Mouse (Mus musculus): ENCODE measurements around the gene Mical2.
A peak's percentile ranks its signal among the peaks of the same experiment; 100 is the strongest.

The Mical2 gene

GRCm38 (mm10) chr7:112275883-112276282, 50.2 kb downstream of the Mical2 start:
- DNase-seq (ENCODE audit: low read depth, low spot score): no peak

- DNase-seq (ENCODE audit: low read depth, low spot score): no peak
These were observed 51.2 kb downstream of the Mical2 start for GRCm38 (mm10) chr7:112276823-112277222.

DNA sequence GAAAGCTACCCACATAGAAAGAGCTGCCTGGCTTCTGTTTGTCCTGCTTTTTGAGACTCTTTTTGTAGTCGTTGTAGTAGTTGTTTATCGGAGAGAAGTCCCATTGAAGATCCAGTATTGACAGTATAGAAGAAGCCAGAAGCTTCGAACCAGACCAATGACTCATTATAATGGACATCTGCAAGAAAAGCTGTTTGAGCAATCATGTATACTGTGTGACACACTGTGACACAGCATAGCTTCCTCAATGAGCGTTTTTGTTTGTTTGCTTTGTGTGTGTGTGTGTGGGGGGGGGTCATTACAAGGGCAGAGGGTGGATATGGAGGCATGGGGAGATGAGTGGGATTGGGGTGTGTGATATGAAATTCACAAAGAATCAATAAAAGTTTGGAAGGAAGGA, 53.0 kb downstream of the Mical2 start:
- no peak for DNase-seq (ENCODE audit: low read depth, low spot score)

DNA sequence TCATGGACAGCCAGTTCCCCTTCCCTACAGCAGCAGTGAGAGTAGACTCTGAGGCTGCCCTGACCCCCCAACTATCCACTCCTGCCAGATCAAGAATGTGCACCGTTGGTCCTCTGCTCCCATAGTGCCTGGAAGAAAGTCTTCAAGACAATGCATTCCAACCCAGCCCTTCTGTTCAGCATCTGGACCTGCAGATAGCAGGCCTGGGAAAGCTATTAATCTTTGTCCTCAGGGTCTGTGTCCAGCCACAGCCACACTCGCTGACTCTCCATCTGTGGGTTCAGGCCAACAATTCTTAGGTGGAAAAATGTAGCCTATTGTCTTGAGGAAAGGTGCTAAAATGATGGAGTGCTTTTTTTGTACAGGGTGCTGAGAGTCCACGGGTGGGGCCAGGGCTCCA, 54.8 kb downstream of the Mical2 start:
- DNase-seq (ENCODE audit: low read depth, low spot score): no peak

DNA sequence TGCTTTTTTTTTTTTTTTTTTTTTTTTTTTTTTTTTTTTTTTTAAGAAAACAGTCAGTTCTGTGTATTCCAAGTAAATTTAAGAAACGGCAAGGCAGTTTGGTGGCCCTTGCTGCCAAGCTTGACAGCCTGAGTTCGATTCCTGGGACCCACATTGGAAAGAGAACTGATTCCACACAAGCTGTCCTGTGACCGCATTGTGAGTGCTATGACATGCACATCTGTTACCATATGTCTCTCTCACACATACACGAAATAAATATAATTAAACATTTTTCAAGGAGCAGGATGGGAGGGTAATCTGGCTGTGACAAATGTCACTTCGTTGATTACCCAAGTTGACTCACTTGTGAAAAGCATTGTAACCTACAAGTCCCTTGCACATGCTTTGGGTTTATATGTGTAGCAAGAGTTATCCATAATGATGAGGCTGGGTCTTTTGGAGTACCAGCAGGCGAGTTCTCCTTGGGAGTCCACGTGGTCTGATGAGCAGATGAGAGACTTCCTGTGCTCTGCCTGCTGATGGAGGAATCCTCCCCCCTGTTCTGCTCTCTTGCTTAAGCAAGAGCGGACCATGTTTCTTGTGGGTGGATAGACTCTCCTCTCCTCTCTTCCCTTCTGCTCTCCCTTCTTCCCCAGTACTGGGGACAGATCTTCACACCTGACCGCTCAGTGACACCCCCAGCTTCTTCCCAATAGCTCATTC, 58.1 kb downstream of the Mical2 start:
- DNase-seq (ENCODE audit: low read depth, low spot score): no peak

GRCm38 (mm10) chr7:112285573-112285972, 59.9 kb downstream of the Mical2 start:
- no peak for DNase-seq (ENCODE audit: low read depth, low spot score)

DNA sequence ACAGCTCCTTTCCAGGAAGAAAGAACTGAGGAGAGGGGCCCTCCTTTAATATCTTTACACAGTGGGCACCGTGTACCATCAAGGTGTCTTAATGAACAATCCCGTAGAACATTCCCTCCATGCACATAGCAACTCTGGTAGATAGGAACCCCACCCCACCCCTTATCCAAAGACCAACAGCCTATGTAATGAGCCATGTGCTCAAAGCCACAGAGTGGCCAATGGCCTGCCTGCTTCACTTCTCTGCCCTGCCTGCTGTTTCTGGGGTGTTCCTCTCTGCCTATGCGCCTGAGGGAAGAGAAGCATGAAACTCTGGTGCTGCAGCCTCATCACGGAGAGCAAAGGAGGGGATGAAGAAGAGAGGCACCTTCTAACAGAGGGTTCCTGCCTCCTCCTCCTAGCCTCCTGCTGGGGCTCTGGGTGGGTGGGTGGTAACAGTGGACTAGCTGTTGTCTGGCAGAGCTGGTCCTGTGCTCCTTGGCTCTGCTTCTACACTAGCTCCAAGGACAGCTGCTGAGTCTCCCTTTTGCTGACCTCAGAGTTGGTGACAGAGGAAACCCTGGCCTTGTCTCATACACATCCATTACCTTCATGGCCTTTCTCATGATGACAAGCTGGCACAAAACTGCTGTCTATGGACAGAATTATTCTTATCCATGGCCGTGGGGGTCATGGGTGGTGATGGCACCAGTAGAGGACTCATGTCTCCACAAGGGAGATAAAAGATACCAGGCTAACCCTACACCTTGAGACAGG, 62.9 kb downstream of the Mical2 start:
- DNase-seq (ENCODE audit: low read depth, low spot score): no peak

DNA sequence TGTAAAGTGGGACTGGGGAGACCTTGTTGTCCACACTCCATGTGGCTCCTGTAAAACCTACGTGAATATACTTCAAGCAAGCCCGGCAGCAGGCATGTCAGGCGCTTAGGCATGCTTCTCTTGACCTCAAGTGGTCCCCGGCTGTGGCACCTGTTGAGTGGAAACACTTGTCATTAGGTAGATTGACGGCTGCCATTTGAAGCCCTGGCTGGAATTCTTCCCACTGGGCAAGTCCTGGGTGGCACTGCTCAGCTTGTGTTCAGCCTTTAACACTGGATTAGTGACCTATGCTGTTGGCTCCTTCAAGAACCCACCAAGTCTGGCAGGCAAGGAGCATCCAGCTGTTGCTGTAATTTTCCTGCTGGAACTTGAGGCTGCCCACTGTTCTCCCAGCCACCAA, 63.9 kb downstream of the Mical2 start:
- no peak for DNase-seq (ENCODE audit: low read depth, low spot score)

GRCm38 (mm10) chr7:112289990-112290389, 64.3 kb downstream of the Mical2 start:
- no peak for DNase-seq (ENCODE audit: low read depth, low spot score)

DNA sequence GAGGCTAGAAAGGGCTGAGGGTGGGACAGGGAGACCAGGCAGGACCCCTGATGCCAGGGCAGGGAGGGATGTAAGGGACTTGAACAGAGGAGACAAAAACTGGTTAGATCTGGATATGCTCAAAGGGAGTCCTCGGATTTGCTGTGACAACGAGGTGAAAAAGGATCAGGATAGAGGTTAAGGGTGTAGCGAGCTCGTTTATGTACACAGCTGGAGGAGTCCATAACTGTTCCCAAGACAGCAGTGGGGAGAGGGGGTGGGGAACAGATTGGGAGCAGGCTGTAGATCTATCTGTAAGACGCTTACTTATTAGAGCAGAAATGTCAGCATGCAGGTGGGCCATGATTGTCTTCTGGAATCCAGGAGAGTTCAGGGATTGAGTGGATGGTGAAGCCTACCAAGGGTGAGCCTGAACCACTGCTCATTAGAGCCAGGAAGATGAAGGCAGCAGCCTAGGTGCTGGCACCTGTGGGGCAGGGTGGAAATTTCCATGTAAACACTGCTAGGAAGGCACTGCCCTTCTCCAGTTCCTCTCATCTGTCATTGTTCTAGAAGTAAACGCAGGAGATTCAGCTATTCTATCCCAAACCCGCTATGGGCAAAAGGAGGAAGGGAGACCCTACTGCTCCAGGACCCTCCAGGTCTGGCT, 67.9 kb downstream of the Mical2 start:
- no peak for DNase-seq (ENCODE audit: low read depth, low spot score)

GRCm38 (mm10) chr7:112295426-112296221, 70.0 kb downstream of the Mical2 start:
- DNase-seq (ENCODE audit: low read depth, low spot score): no peak

GRCm38 (mm10) chr7:112298032-112298431, 72.4 kb downstream of the Mical2 start:
- DNase-seq (ENCODE audit: low read depth, low spot score): no peak

- DNase-seq (ENCODE audit: low read depth, low spot score): no peak
These were observed 73.3 kb downstream of the Mical2 start for GRCm38 (mm10) chr7:112298871-112299422.

DNA sequence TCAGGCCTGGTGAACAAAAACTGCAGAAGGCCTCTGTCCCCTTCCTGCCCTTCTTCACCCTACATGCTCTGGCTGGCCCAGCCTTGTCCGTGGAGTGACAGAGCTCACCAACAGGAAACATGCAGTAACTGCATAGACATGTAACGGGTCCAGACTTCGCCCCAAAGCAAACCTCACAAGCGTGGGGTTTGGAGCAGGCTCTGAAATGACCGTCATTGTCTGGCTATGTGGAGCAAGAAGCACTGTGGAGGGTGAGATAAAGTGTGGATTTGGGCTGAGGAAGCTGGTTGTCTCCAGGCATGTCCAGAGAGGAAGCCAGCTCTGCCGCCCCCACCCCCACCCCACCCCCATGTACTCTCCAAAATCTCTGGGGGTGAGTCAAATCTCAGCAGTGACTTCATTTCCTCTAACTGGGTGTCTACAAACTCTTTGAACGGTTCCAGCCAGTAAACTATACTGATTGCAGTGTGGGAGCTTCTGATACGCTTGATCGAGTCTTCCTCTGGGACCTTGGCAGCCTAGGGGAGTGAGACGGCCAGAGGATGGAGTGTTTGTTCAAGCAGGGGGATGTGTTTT, 74.0 kb downstream of the Mical2 start:
- no peak for DNase-seq (ENCODE audit: low read depth, low spot score)

DNA sequence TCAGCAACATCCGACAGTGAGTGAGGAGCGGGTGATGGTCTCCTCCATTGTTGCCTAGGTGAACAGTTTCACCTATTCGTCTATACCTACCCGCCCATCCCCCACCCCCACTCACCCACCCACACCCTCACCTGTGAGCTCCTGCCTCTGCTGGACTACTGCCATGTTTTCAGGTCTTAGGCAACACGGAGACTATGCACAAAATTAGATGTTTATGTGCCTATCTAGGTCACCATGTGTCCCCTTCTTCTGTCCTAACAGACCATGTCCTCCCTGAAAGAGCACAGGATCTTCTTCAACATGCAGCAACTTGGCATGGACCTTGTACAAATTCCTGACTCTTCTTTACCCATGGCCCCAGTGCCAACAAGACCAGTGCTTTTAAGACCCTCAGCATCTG, 74.5 kb downstream of the Mical2 start:
- no peak for DNase-seq (ENCODE audit: low read depth, low spot score)

DNA sequence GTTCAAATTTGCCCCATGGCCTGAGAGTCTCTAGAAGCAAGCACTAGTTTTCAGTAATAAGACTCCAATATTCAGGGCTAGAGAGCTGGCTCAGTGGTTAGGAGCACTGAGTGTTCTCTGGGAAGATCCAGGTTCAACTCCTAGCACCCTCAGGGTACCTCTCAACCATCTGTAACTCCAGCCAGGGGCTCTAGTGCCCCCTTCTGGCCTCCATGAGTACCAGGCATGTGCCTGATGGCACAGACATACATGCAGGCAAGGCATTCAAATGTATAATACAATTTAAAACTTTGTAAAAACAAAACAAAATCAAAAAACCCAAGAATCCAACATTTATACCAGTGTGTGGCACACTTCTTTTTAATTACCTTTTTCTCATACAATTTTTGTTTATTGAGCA, 75.4 kb downstream of the Mical2 start:
- DNase-seq (ENCODE audit: low read depth, low spot score): peak; percentile 26

- DNase-seq (ENCODE audit: low read depth, low spot score): no peak
These were observed 78.7 kb downstream of the Mical2 start for GRCm38 (mm10) chr7:112304382-112304781.

DNA sequence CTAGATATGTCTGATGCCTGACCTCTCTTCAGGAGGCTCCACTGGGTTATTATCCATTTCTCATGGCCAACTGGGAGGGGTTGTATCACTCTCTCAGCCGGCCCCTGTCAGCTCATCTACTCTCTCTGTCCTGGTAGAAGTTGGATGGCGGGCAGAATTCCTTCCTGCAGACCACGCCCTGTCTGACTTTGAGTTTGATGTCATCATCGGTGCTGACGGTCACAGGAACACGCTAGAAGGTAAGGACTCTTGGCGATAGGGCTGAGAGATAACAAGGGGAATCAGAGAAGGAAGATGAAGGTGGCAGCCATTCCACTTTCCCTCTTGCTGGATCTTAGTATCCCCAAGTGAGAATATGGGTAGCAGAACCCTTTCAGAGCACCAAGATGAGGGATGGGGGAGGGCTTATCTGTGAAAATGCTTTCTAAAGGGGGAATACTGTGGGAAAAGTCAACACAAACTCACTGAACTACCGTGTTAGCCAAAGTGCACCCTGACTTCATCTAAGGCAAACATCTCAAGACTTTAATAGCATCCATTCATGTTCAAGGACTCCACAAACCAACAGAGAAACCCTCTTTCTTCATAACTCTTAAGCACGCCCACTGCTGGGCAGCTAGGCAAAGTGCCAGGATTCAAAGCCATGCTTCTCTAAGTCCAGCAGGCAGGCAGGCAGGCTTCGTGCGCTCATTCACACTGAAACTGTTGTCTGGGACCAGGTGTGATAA, 83.8 kb downstream of the Mical2 start:
- DNase-seq (ENCODE audit: low read depth, low spot score): no peak

- DNase-seq (ENCODE audit: low read depth, low spot score): no peak
These were observed 84.3 kb downstream of the Mical2 start for GRCm38 (mm10) chr7:112310017-112310360.

DNA sequence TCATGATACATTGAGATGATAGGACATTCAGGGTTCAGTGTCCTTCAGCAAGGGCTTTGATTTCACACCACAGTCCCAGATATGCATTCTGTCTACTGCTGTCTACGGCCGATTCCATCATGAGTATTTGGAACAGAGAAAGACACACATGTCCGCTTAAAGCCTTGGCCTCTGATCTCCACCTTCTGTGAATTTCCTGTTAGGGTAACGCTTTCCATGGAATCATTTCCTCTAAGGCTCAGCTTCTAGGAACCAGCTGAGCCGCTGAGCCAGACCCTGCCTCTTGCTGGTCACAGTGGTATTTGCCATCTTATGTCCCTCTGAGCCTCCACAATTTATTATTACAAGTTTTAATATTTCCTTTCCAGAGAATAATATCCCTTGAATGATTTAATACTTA, 87.6 kb downstream of the Mical2 start:
- DNase-seq (ENCODE audit: low read depth, low spot score): no peak

- no peak for DNase-seq (ENCODE audit: low read depth, low spot score)
These were observed 88.0 kb downstream of the Mical2 start for GRCm38 (mm10) chr7:112313670-112314069.

All from A20 (cell line).